Mouse (Mus musculus) CH12.LX (cell line): ENCODE results near the gene Zfp788. TPM values are rescaled to one million over a fixed set of nuclear protein-coding genes. Genes with fewer than 3 reads are reported as not detected.
"Not testable (repeated sequence)": the region's sequence is repeated elsewhere in the genome, so short reads cannot be mapped to it uniquely, and the experiment has no call there.

Source experiments
- DNase-seq: peaks from one replicate; pipeline ENCODE4 v3.0.0-alpha.2; 2013; ENCODE audit errors: extremely low read depth
- H3K27ac ChIP-seq: 2 replicates; pipeline ENCODE4 v1.5.1; 2012; ENCODE audit warnings: low read depth, mild to moderate bottlenecking, control low read depth, moderate library complexity; ENCODE audit not compliant: insufficient read depth
- H3K27me3 ChIP-seq: replicated peaks from 2 replicates; pipeline ENCODE3; 2012; ENCODE audit warnings: inconsistent platforms
- H3K36me3 ChIP-seq, 2 experiments: replicated peaks in 1 of 2; 2 replicates each; pipeline versions ENCODE3 to v1.6.1; 2012; ENCODE audit warnings: inconsistent platforms in 1 of 2, low read length in 1 of 2, mild to moderate bottlenecking in 1 of 2, mixed read lengths in 1 of 2, moderate library complexity in 1 of 2; ENCODE audit not compliant: control insufficient read depth in 1 of 2, insufficient read depth in 1 of 2
- H3K4me1 ChIP-seq, 2 experiments: 2 replicates each; pipeline ENCODE4 v1.6.1; 2012; ENCODE audit warnings: inconsistent platforms in 1 of 2, moderate library complexity in 1 of 2; ENCODE audit not compliant: insufficient read depth in 2 of 2, control insufficient read depth in 1 of 2
- H3K4me2 ChIP-seq: 2 replicates; pipeline ENCODE4 v1.6.1; 2012; ENCODE audit warnings: low read depth, mild to moderate bottlenecking, control low read depth; ENCODE audit not compliant: poor library complexity, insufficient read depth, severe bottlenecking
- H3K4me3 ChIP-seq, 3 experiments: fragments of 150-350 bp in 1 of 3; sonication (generic) in 1 of 3; replicated peaks in 1 of 3; 2 replicates each; pipeline versions ENCODE3 to v1.5.1; 2011 to 2012; ENCODE audit warnings: low read depth in 2 of 3, low read length in 2 of 3, mild to moderate bottlenecking in 2 of 3, moderate library complexity in 2 of 3, control low read depth in 1 of 3, improper control_type of control experiment in 1 of 3, inconsistent platforms in 1 of 3, mixed read lengths in 1 of 3; ENCODE audit not compliant: poor library complexity in 1 of 3
- H3K79me2 ChIP-seq: replicated peaks from 2 replicates; pipeline ENCODE4 v1.6.1; 2012; ENCODE audit warnings: mild to moderate bottlenecking, moderate library complexity; ENCODE audit not compliant: control insufficient read depth, poor library complexity, insufficient read depth, severe bottlenecking; ENCODE audit errors: extremely low read depth
- H3K9ac ChIP-seq: 2 replicates; pipeline ENCODE4 v1.6.1; 2012; ENCODE audit warnings: low read depth, mild to moderate bottlenecking, control low read depth, moderate library complexity; ENCODE audit not compliant: insufficient read depth
- H3K9me3 ChIP-seq: replicated peaks from 2 replicates; pipeline ENCODE3; 2012; ENCODE audit warnings: low read length, inconsistent platforms, mixed read lengths
- CHD1 ChIP-seq: IDR thresholded peaks from 2 replicates; pipeline ENCODE4 v1.6.1; 2012; ENCODE audit warnings: low read depth, low read length, improper control_type of control experiment, inconsistent platforms
- CHD2 ChIP-seq: IDR thresholded peaks from 2 replicates; pipeline ENCODE4 v1.6.1; 2011; ENCODE audit warnings: low read length, improper control_type of control experiment
- CTCF ChIP-seq, 2 experiments: IDR thresholded peaks in 1 of 2; conservative IDR thresholded peaks in 1 of 2; 2 replicates each; pipeline ENCODE4 v1.5.1; 2011 to 2012; ENCODE audit warnings: low read depth in 2 of 2, low read length in 2 of 2, improper control_type of control experiment in 1 of 2, inconsistent platforms in 1 of 2, mild to moderate bottlenecking in 1 of 2, moderate library complexity in 1 of 2
- JUND ChIP-seq: conservative IDR thresholded peaks from 2 replicates; pipeline ENCODE4 v1.6.1; 2011; ENCODE audit warnings: low read depth, low read length, improper control_type of control experiment
- MAX ChIP-seq: IDR thresholded peaks from 2 replicates; pipeline ENCODE4 v1.6.1; 2011; ENCODE audit warnings: low read length, improper control_type of control experiment
- MEF2A ChIP-seq: IDR thresholded peaks from 2 replicates; pipeline ENCODE4 v1.6.1; 2014; ENCODE audit warnings: low read depth, mild to moderate bottlenecking, inconsistent platforms, low read length, improper control_type of control experiment, borderline replicate concordance
- MXI1 ChIP-seq: IDR thresholded peaks from 2 replicates; pipeline ENCODE4 v1.6.1; 2011; ENCODE audit warnings: mild to moderate bottlenecking, low read depth, low read length, improper control_type of control experiment
- POLR2AphosphoS2 ChIP-seq: IDR thresholded peaks from 2 replicates; pipeline ENCODE4 v1.6.1; 2011; ENCODE audit warnings: low read depth, low read length, improper control_type of control experiment
- RAD21 ChIP-seq: IDR thresholded peaks from 2 replicates; pipeline ENCODE4 v1.6.1; 2011; ENCODE audit warnings: low read depth, mild to moderate bottlenecking, low read length, improper control_type of control experiment, moderate library complexity
- RCOR1 ChIP-seq: conservative IDR thresholded peaks from 2 replicates; pipeline ENCODE4 v1.6.1; 2012; ENCODE audit warnings: low read depth, mild to moderate bottlenecking, inconsistent platforms, low read length, improper control_type of control experiment
- SIN3A ChIP-seq: IDR thresholded peaks from 2 replicates; pipeline ENCODE4 v1.6.1; 2012; ENCODE audit warnings: low read length, improper control_type of control experiment, inconsistent platforms
- UBTF ChIP-seq: IDR thresholded peaks from 2 replicates; pipeline ENCODE4 v1.6.1; 2012; ENCODE audit warnings: low read depth, mild to moderate bottlenecking, inconsistent platforms, low read length, improper control_type of control experiment, moderate library complexity
- USF1 ChIP-seq: IDR thresholded peaks from 2 replicates; pipeline ENCODE4 v1.6.1; 2014; ENCODE audit warnings: low read depth, mild to moderate bottlenecking, inconsistent platforms, low read length, improper control_type of control experiment
- ZC3H11A ChIP-seq: IDR thresholded peaks from 2 replicates; pipeline ENCODE4 v1.6.1; 2012; ENCODE audit warnings: low read depth, mild to moderate bottlenecking, inconsistent platforms, low read length, improper control_type of control experiment
- ZKSCAN1 ChIP-seq: IDR thresholded peaks from 2 replicates; pipeline ENCODE4 v1.6.1; 2012; ENCODE audit warnings: low read depth, inconsistent platforms, low read length, improper control_type of control experiment, borderline replicate concordance
- ZMIZ1 ChIP-seq: IDR thresholded peaks from 2 replicates; pipeline ENCODE4 v1.6.1; 2012; ENCODE audit warnings: low read depth, mild to moderate bottlenecking, inconsistent platforms, low read length, improper control_type of control experiment
- ZNF384 ChIP-seq: IDR thresholded peaks from 2 replicates; pipeline ENCODE4 v1.6.1; 2012; ENCODE audit warnings: low read depth, low read length, improper control_type of control experiment, inconsistent platforms
- dilution Hi-C: fragments of 300-500 bp; cut with MboI; formaldehyde crosslinking; loops from 2 replicates; pipeline ENCODE4 v1.14.3; 2020; ENCODE audit warnings: low sequenced_read_pairs; ENCODE audit not compliant: extremely low pct_unique_long_range_greater_than_20kb, extremely low pct_ligation_motif_present
- in situ Hi-C: fragments of 300-500 bp; cut with MboI; formaldehyde crosslinking; loops from 3 replicates; pipeline ENCODE4 v1.14.3; 2019; ENCODE audit warnings: low sequenced_read_pairs, low pct_ligation_motif_present, low pct_unique_long_range_greater_than_20kb, mixed read lengths
- polyA plus RNA-seq: library from polyadenylated mRNA; unstranded; fragments of >175 nt; gene quantifications from 2 replicates; pipeline ENCODE4 v1.2.1, GENCODE M21; 2012; ENCODE audit warnings: low read depth; ENCODE audit not compliant: insufficient read length
- total RNA-seq, 2 experiments: library from RNA; depleted of rRNA; stranded (reverse); fragments of 300-350 nt in 1 of 2; fragments of >200 nt in 1 of 2; gene quantifications; 2 replicates each; pipeline ENCODE4 v1.2.3; 2012 to 2014

Zfp788 gene
- total and polyA plus RNA-seq, 3 experiments: 4.8 to 11.6 (median 5.6) TPM

DNA sequence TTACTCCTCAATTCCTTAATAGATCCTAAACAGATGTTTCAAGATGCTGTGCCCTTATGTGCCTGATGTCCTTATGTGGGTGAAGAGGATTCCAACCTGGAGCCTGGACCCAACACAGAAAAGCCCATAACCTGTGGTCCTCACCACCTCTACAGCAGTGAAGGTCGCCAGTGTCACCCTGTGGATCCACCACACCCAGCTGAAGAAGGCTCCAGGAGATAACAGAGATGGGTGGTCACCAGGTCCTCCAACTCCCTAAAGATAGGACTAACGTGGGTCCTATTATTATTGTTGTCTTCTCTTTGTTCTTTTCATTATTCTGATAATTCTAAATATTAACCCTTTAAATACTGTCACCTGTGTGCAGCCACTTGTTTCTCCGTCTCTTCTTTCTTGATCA is 21.3 kb upstream of the Zfp788 start:
- Histone ChIP-seq H3K4me1 (0 out of 4 replicates have a peak, but pooled peaks cover 0 to 4% of the 10 kb centered on the region in 2 experiments), H3K9ac (no peak overlapping the region), H3K9me3 (no peaks in the 10 kb centered on the region), H3K4me3 (no peak overlapping the region), H3K36me3 (peaks cover 19 to 54% of the 10 kb centered on the region in 2 experiments), H3K79me2 (peaks cover 16% of the 10 kb centered on the region), H3K27me3 (no peaks in the 10 kb centered on the region), H3K27ac (no peak overlapping the region), H3K4me2 (no peak overlapping the region)
- no peak for DNase-seq
- in situ Hi-C loops: no loop called here
- dilution Hi-C loops: no loop called here
- TF ChIP-seq ZKSCAN1 (no peak), MEF2A (no peak), ZMIZ1 (no peak), RCOR1 (no peak), UBTF (no peak), ZNF384 (no peak), POLR2AphosphoS2 (no peak), ZC3H11A (no peak), CTCF (conservative IDR thresholded peaks at IDR 0.05 in 1 of 2, IDR thresholded peaks at IDR 0.05 in 1 of 2; ENCODE audit: low read depth in 2 of 2, low read length in 2 of 2) (no peak), MAX (no peak), SIN3A (no peak), MXI1 (no peak), CHD2 (no peak), CHD1 (no peak), JUND (no peak), RAD21 (no peak), USF1 (no peak)

DNA sequence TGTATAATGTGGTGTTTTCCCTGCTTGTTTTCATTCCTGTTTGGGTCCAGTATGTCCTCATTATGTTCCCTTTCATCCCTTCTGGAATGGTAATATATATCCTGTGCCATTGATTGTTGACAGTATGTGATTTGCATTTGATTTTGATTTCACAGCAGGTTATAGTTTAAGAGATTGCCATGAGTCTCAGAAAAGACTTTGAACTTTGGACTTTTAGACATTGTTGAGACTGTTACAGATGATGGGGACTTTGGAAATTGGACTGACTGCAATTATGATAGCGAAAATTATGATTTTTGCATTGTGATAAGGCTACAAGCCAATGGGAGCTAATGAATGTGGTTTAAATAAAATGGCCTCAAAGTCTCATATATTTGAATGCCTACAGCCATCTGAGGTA is 16.8 kb upstream of the Zfp788 start:
- H3K27me3 ChIP-seq, H3K9me3 ChIP-seq, H3K79me2 ChIP-seq, H3K4me2 ChIP-seq, dilution Hi-C loops, H3K4me1 ChIP-seq, in situ Hi-C loops, DNase-seq, H3K4me3 ChIP-seq, H3K9ac ChIP-seq, H3K27ac ChIP-seq: not testable (repeated sequence)
- H3K36me3 ChIP-seq: peaks cover 20 to 60% of the 10 kb centered on the region in 2 experiments
